Mouse (Mus musculus) heart, adult 8-10 months (tissue): Measurements from ENCODE around the gene Scube3. TPM values are rescaled to one million over a fixed set of nuclear protein-coding genes. Genes with fewer than 3 reads are reported as not detected.

Experiments
- DNase-seq: peaks from one replicate; pipeline ENCODE4 v3.0.0; 2022; ENCODE audit warnings: low spot score
- total RNA-seq, 4 experiments: library from RNA; stranded (reverse); gene quantifications; 2 replicates each; pipeline ENCODE4 v1.2.4; 2022

The Scube3 gene
- total RNA-seq, 4 experiments from 2014 or later: 0.28 to 0.80 (median 0.54) TPM

DNA sequence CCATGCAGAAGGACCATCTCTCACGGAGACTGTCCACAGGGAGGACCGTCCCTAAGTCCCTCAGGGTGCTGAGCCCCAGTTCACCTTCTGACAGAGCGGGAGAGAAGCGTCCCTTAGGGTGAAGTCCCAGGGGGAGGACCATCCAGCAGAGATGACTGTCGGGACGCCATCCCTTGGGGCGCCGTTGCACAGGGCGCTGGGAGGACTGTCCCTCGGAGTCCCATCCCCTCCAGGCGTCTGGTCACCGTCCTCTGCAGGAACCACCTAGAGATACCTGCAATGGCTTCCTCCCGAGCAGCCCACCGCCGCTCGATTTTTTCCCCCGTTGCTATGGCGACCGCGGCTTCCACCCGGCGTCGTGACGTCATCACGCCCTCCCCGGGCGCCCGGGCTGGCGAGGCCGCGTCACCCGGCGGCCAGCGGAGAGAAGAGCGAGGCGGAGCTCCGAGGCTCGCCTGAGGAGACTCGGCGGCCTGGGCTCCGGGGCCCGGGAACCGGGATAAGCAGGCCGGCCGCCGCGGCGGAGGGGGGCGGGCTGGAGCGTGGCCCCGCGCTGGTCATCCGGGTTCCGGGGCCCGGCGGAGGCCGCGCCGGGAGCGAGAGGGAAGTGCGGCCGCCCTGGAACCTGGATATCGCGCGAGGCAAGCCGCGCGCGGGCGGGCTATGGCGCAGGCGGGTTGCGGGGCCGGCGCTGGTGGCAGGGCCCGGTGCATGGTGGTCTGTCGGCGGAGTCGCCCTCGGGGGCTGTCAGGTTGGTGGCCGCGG lies 35.0 kb downstream of the Scube3 start, which contains the start of gene Zfp523:
Gene Zfp523, plus strand, starts transcription at position 355 of the 765 bp plus-strand sequence.
- DNase-seq: peak; percentile 79

DNA sequence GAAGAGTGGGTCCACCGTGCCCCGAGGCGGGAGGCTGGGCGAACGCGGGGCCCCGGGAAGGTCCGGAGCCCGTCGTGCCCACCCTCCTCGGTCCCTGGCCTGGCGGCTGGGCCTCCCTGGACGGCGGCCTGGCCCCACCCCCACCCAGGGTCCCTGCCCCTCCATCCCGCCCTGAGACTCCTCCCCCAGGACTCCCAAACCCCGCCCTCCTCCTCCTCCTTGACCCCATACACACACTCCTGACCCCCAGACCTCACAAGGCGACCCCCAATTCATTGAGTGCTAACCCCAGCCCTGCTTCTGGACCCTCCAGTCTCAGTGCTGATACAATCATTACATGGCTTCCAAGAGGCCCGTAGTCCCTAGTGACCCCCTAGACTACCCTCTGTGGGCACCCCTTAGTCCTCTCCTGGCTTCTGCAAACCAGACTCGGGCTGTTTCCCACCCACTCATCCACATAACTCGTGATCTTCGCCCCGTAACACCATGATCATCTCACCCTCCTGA lies 35.7 kb downstream of the Scube3 start:
- no peak for DNase-seq

DNA sequence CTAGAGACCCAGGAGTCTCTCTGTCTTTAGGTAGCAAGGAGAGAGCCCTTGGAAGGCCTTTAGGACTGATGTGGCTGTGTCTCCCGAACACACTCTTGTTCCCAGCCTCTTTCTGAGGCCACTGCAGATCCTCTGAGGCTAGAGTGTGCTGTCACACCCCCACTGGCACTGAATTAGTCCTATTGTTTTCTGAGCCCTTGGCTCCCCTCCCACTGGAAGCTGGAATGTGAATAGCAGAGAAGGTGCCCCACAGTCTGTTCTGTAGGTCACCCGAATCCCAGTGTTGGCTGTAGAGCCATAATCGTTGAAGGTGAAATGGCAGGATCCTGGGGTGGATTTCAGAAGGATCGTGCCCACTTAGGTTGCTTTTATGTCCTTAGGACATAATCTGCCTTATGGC lies 38.4 kb downstream of the Scube3 start:
- peak; percentile 51 for DNase-seq

DNA sequence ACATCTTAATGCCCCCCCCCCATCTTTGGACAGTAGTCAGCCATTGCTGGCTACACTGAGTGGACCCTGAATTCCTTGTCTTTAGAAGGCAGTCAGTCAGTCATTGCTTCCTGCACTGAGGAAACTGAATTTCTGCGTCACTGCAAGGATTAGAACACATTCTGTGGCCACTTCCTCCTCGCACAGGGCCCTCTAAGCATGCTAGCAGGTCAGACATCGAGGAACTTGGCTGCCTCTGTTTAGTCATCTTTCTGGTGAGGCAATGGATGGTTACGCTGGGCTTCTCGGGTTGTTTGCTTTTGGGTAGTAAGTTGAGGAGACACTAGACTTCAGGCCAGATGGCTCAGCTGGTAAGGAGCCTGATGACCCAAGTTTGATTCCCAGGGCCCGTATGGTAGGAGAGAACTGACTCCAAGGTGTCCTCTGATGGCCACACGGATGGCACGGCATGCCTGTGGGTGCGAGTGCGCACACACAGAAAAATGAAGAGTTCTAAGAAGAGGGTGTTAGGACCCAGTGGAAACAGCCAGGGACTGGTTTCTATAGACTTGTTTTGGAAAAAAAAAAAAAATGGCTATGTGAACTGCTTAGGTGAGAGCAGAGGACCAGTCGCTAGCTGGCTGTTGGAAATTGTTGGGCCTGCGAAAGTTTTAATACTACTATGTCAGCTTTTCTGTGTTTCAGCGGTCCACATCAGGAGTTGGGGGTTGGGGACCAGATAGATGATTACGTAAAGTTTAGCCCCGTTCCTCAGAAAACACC lies 39.0 kb downstream of the Scube3 start:
- DNase-seq: peak; percentile 35

DNA sequence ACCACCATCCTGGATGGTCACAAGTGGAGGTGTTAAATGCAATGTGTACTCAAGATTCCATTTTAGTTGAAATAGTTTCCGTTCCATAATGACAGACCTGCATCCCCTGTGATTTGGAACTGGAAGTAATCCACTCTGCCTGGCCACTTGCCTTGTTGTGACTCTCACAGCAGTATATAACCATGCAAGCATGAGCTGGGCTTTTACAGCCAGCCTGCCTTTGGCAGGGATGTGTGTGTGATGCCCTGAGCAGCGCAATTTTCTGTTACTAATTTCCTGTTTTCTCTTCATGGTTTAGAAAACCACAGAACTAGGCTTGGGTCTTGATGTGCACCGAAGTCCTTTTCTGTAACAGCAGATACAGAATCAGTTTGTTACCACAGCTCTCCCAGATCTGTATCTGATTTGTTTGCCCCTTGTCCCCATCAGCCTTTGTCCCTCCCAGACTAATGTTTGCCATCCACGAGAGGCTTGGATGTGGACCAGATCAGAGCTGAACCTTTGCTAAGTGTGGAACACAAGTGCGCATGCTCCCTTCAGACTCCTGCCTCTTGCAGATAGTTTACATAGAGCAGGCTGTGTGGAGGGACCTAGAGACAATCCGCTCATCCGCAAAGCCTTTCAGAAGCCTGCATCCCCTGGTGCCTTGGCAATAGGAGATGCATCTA lies 43.2 kb downstream of the Scube3 start:
- no peak for DNase-seq

DNA sequence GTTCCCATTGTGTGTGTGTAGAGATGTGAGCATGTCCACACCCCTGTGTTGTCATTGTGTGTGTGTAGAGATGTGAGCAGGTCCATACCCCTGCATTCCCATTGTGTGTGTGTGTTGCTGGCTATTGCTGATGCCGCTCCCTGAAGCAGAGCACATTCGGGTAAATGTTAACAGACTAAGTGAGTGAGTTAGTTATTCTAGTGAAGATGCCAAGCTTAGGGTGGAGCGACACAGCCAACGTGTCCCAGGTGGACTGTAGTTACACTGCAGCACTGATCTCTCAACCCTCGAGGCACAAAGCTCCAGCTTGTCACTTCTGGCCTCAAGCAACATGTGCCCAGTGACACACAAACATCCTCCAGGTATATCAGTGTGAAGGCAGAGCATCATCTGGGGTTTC lies 46.4 kb downstream of the Scube3 start:
- no peak for DNase-seq

DNA sequence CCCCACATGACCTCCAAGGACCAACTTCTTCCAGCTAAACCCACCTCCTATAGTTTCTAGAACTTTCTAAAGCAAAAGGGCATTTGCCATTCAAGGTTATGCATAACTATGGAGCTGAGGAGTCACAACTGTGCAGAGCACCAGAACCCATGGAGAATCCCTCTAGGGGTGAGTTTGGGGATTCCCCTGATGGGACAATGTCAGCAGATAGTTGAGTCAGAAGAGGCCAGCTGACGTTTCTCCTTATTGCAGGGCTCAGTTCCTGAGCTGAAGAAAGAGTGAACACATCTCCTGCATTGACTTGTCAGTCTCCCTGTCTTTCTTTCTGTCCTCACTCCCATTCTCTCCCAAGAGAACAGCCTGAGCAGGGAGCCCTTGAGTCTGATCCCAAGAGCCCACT lies 50.8 kb downstream of the Scube3 start:
- no peak for DNase-seq

DNA sequence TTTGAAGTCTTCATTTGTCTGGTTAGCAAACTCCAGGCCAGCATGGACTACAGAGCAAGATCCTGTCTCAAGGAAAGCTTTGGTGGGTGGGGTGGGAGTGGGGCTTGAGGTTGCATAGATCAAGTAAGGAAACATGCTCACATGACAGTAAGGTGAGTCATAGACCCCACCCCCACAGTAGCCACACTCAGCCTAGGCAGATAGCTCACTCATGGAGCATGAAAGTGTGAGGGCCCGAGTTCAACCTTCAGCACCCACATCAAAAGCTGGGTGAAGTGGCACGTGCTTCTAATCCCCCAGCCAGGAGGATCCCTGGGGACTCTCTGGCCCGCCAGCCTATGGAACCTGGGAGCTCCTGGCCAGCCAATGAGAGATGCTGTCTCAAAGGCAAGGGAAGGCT lies 51.6 kb downstream of the Scube3 start:
- no peak for DNase-seq

DNA sequence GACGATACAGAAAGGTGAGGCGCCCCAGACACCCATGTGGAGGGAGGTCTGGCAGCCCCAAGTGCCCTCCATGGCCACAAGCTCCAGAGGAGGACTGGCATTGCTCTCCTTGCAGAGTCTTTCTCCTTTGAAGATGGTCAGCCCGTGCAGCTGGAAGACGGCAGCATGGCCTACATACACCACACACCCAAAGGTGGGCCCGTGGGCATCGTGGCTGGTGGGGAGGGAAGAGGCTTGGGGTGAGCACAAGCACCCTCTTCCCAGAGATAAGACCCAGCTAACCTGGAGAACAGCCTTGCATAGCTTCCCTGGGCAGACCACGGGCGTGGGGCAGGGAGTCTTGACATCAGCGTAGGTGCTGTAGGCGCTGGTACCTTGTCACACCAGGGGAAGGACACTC lies 53.1 kb downstream of the Scube3 start:
- DNase-seq: no peak

DNA sequence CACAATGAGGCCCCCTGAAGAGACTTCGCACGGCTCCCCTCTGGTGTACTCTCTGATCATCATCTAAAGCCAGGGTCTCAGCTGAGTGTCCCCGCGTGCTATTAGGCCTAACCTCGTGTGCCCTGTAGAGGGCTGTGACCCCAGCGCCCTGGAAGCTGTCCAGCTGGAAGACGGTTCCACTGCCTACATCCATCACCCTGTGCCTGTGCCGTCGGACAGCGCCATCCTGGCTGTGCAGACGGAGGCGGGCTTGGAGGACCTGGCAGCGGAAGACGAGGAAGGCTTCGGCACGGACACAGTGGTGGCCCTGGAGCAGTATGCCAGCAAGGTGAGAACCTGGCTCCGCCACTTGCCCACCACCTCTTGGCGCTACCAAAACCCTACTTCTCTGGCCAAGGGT lies 55.7 kb downstream of the Scube3 start:
- no peak for DNase-seq

DNA sequence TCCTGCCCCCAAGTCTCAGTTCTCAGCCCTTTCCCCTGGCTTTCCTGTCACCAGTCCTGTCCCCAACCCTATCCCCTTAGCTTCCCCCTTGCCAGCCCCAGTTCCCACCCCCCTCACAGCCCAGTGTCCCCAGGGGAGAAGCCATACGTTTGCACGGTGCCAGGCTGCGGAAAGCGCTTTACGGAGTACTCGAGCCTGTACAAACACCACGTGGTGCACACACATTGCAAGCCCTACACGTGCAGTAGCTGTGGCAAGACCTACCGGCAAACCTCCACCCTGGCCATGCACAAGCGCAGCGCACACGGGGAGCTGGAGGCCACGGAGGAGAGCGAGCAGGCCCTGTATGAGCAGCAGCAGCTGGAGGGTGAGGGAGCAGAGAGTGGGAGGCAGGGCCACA lies 60.0 kb downstream of the Scube3 start:
- no peak for DNase-seq

DNA sequence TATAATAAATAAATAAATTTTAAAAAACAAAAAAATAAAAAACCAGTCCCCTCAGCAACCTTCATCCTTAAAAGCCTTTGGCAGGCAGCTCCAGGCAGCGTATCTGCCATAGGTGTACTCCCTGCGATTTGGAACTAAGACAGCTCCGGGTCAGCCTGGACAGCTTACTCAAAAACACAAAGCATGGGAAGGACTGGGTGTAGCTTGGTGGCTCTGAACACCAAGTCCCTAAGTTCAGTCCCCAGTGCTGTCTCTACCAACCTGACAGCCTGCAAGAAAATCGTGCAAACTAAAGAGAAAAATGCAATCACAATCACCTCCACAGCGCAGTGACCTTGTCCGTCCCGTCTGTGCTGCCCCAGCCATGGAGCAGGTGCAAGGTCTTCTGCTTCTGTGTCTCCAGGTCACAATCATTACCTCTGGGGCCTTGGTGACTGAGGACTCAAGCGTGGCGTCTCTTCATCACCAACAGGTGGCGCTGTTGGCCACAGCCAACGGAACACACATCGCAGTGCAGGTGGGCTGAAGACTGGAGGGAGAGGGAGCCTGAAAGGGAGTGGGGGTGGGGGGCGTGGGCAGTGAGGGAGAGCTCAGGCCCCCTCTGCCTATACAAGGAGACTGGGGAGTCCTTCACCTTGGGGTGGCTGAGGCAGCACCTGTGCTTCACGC lies 62.2 kb downstream of the Scube3 start:
- no peak for DNase-seq

DNA sequence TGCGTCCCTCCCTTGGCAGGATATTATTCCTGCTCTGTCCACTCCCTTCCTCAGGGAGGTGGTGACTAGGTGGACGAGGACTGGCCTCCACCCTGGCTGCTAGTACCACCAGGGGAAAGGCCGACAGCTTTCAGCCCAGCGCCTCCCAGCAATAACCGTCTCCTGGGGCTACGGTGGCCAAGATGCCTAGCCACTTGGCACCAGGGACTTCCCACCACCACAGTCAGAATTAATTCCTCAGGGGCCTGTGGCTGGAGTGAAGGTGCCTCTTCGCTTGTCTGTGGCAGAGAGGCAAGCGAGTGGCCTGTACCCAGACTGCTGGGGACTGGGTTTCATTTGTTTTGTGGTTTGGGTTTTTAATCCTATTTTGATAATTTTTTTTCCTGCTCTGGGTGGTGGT lies 63.5 kb downstream of the Scube3 start:
- DNase-seq: no peak

DNA sequence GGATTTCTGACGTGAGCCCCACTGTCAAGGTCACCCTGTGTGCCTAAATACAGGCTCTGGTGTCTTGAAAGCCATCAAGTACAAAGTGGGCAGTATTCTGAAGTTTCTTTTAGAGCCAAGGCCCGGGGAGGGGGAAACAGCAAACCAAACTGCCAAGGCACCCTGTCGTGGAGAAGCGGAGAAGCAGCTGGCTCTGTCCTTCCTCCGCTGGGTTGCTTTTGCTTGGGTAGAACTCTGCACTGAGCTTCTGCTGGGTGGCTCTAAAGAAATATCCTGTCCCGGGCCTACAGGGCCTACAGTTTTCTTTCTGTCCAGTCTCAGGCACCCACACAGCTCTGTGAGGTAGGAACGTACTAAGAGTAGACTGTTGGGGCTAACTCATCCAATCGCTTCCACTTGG lies 65.2 kb downstream of the Scube3 start:
- no peak for DNase-seq

DNA sequence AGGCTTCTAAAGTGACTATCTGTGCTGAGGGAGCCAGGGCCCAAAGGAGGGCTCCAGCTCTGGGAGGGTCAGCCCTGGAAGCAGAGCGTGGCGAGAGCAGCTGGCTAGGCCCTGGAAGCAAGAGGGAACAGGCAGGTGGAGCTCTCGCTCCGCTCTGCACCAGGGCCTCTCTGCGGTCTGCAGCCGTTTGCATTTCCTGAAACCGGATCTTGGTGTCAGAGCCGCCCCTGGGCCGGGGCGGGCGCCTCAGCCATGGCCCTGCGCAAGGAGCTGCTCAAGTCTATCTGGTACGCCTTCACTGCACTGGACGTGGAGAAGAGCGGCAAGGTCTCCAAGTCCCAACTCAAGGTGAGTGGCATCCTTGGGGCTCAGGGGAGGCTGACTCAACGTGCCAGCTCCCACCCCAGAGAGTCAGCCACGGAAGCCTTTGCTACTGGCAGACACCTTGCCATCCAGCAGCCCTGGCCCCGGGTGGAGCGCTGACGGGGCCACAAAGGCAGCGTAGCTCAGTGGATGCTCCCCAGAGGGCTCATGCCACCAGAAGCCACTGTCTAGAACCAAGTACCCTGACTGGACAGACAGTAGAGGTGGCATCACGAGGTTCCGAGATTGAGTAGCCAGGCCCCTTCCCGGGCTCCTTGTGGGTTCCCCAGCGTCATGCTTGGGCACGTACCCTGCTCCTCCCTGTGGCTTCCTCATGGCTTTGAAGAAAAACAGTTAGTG lies 65.8 kb downstream of the Scube3 start, which contains the start of gene Def6:
Gene Def6, plus strand, starts transcription at position 188 of the 723 bp plus-strand sequence.
- DNase-seq: peak; percentile 77

DNA sequence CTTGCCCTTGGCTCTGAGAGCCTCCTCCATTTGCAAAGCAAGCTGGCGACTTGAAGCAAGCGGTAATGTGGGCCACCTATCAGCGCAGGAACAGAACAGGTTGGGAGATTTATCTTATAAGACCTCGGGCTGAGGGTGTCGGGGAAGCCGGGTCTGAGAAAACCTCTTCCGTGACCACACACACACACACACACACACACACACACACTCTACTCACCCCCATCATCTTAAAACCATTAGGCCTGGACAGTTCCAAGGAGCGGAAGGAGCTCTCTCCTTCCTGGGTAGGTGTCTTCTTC lies 66.3 kb downstream of the Scube3 start:
- DNase-seq: no peak

DNA sequence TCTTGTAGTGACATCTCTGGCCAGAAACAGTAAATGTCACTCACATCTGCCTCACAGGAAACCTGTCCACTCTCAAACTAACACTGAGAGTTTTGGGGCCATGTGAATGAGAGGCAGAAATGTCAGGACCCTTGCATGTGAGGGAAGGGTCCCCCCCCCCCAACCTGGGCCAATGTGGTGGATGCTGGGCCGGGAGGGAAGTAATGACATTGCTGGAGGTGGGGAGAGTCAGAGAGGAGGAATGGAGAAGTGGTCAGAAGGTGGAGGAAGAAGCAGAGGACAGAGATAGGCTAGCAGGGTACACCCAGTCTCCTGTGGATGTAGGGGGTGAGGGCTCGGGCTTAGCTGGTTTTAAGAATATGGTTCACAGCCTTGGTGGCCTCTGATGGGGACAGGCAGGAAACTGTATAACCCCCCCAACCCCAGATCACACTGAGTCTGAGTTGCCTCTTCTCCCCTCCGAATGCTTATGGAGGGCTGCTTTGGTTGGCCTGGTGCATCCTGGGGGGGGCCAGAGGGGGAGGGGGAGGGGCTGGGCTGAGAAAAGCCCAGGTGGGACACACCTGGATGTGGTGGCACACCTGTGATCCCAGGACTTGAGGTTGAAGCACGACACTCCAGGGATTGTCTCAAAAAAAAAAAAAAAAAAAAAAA lies 67.6 kb downstream of the Scube3 start:
- DNase-seq: no peak

DNA sequence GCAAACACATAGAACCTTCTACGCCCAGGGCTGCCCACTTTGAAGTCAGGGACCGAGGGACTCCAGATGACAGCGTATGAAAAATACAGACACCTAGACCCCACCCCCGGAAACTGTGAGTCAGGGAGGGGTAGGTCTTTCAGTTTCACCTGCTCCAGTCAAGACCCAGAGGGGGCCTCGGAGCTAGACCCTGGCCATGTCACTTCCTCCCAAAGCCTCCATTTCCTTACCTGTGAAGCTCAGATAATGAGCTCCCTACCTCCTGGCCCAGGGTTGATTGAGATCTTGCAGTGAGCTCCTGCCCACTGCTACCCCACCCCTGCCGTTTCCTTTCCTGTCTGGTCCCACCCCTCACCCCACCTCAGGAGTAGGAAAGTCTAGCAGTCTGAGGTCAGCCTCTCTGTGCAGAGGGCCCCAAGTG lies 70.0 kb downstream of the Scube3 start:
- DNase-seq: no peak

DNA sequence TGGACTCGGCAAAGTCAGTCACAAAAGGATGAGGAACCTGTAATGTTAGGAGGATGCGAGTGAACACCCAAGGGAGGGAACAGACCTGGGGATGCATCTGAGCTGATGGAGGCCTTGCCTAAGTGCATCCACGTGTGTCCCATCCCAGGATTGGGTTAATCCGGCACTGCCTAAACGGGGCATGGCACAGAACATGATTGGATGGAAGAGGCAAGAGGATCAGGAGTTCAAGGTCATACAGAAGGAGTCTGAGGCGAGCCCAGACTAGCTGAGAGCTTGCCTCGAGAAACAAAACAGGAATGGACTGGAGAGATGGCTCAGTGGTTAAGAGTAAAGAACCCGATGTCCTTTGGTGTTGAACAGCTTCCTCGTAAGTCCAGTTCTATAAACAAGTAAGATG lies 70.5 kb downstream of the Scube3 start:
- DNase-seq: no peak

DNA sequence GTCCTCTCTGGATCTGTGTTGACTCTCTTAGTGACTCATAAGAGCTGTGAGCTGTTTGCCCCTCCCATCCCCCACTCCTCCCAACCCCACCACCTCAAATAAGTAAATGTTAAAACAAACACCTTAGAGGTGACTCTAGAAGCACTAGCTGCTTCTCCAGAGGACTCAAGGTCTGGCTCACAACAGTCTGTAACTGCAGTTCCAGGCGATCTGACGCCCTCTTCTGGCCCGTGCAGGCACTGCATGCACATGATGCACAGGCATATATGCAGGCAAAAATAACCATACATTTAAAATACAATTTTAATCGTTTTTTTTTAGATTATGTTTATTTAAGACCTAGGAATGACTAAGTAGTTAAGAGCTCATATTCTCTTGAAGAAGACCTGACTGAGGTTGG lies 71.3 kb downstream of the Scube3 start:
- DNase-seq: no peak

DNA sequence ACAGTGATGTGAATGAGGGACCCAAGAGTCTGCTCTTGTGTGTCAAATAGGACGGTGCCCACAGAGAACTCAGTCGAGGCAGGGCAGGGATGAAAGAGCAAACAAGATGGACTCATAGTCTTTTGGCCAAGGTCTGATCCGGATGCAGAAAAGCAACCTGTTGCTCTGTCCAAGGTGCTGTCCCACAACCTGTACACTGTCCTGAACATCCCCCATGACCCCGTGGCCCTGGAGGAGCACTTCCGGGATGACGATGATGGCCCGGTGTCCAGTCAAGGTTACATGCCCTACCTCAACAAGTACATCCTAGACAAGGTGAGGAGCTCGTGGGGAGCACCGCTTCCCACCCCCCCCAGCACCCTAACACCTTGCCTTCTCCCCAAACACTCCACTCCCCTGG lies 74.8 kb downstream of the Scube3 start:
- no peak for DNase-seq
